Mouse (Mus musculus) left cerebral cortex, postnatal 4 days (tissue): ENCODE results near the gene Phlda2. TPM values are rescaled to one million over a fixed set of nuclear protein-coding genes. Genes with fewer than 3 reads are reported as not detected.
"Not testable (repeated sequence)": the region's sequence is repeated elsewhere in the genome, so short reads cannot be mapped to it uniquely, and the experiment has no call there.

Source experiments
- DNase-seq: peaks from one replicate; pipeline ENCODE4 v3.0.0-alpha.2; 2022
- intact Hi-C: fragments of 180-260 bp; cut with DNase I; formaldehyde crosslinking; loops from one replicate; pipeline ENCODE4 v1.15.1; 2025
- total RNA-seq, 2 experiments: library from RNA; stranded (reverse); gene quantifications; 2 replicates each; pipeline ENCODE4 v1.2.3; 2021

Gene Phlda2
- not detected for total RNA-seq

GRCm38 (mm10) chr7:143502418-143503200 lies at the start of gene Phlda2:
Phlda2 (minus strand) TSS chr7:143503150.
- intact Hi-C loops = no loop called here
- DNase-seq = no peak

GRCm38 (mm10) chr7:143549588-143550220 lies 46.8 kb upstream of the Phlda2 start:
- peak; percentile 6 for DNase-seq
- intact Hi-C loops = no loop called here

- peak; percentile 97 for DNase-seq
- intact Hi-C loops = no loop called here
Measured at GRCm38 (mm10) chr7:143548976-143549457, 46.1 kb upstream of the Phlda2 start, which contains the start of gene Nap1l4. Nap1l4 (minus strand) TSS chr7:143549106.

- DNase-seq = no peak
- intact Hi-C loops = no loop called here
Measured at GRCm38 (mm10) chr7:143548231-143548961, 45.4 kb upstream of the Phlda2 start.

GRCm38 (mm10) chr7:143546554-143546953 lies 43.6 kb upstream of the Phlda2 start:
- DNase-seq = no peak
- intact Hi-C loops = no loop called here

GRCm38 (mm10) chr7:143544368-143544767 lies 41.4 kb upstream of the Phlda2 start:
- intact Hi-C loops = no loop called here
- peak; percentile 26 for DNase-seq

GRCm38 (mm10) chr7:143538671-143539070 lies 35.7 kb upstream of the Phlda2 start:
- intact Hi-C loops = no loop called here
- DNase-seq = no peak

- DNase-seq, intact Hi-C loops: not testable (repeated sequence)
Measured at GRCm38 (mm10) chr7:143538229-143538628, 35.3 kb upstream of the Phlda2 start.

- intact Hi-C loops = no loop called here
- DNase-seq = no peak
Measured at GRCm38 (mm10) chr7:143536251-143536650, 33.3 kb upstream of the Phlda2 start.

- DNase-seq = no peak
Measured at GRCm38 (mm10) chr7:143533284-143533683, 30.3 kb upstream of the Phlda2 start.

GRCm38 (mm10) chr7:143532410-143532809 lies 29.5 kb upstream of the Phlda2 start:
- intact Hi-C loops = no loop called here

More at GRCm38 (mm10) chr7:143533284-143533683, 30.3 kb upstream of the Phlda2 start:
- intact Hi-C loops = no loop called here

GRCm38 (mm10) chr7:143519333-143519732 lies 16.4 kb upstream of the Phlda2 start:
- no peak for DNase-seq
- intact Hi-C loops = no loop called here

More at GRCm38 (mm10) chr7:143532410-143532809, 29.5 kb upstream of the Phlda2 start:
- DNase-seq = no peak

GRCm38 (mm10) chr7:143514416-143514768 lies 11.4 kb upstream of the Phlda2 start:
- intact Hi-C loops = no loop called here
- DNase-seq = no peak

- intact Hi-C loops = no loop called here
- DNase-seq = no peak
Measured at GRCm38 (mm10) chr7:143513763-143514415, 10.9 kb upstream of the Phlda2 start.

GRCm38 (mm10) chr7:143511335-143511712 lies 8.4 kb upstream of the Phlda2 start:
- DNase-seq = no peak
- intact Hi-C loops = no loop called here

- intact Hi-C loops = no loop called here
Measured at GRCm38 (mm10) chr7:143510593-143511334, 7.8 kb upstream of the Phlda2 start.

GRCm38 (mm10) chr7:143509566-143509965 lies 6.6 kb upstream of the Phlda2 start:
- no peak for DNase-seq
- intact Hi-C loops = no loop called here

More at GRCm38 (mm10) chr7:143510593-143511334, 7.8 kb upstream of the Phlda2 start:
- no peak for DNase-seq

GRCm38 (mm10) chr7:143506675-143507074 lies 3.7 kb upstream of the Phlda2 start:
- intact Hi-C loops = no loop called here
- DNase-seq = peak; percentile 55

- DNase-seq = no peak
- intact Hi-C loops = no loop called here
Measured at GRCm38 (mm10) chr7:143506271-143506670, 3.3 kb upstream of the Phlda2 start.

GRCm38 (mm10) chr7:143505823-143506222 lies 2.9 kb upstream of the Phlda2 start:
- intact Hi-C loops = no loop called here
- DNase-seq = peak; percentile 83
